Mouse (Mus musculus) testis, adult 2 months (tissue): Measurements from ENCODE around the gene Gpha2. TPM values are rescaled to one million over a fixed set of nuclear protein-coding genes. Genes with fewer than 3 reads are reported as not detected.

Source experiments
- H3K27ac ChIP-seq: fragments of 200-500 bp; 2 replicates; pipeline ENCODE4 v1.5.1; 2012; ENCODE audit warnings: low read depth, low read length; ENCODE audit not compliant: control insufficient read depth, insufficient read depth
- H3K27me3 ChIP-seq: fragments of 200-500 bp; 2 replicates; pipeline ENCODE4 v1.6.1; 2012; ENCODE audit warnings: mild to moderate bottlenecking, low read length, moderate library complexity; ENCODE audit not compliant: control insufficient read depth, insufficient read depth
- H3K36me3 ChIP-seq: fragments of 200-500 bp; 2 replicates; pipeline ENCODE4 v1.6.1; 2012; ENCODE audit warnings: mild to moderate bottlenecking, low read length; ENCODE audit not compliant: control insufficient read depth, insufficient read depth
- H3K4me1 ChIP-seq: fragments of 200-500 bp; 2 replicates; pipeline ENCODE4 v1.6.1; 2012; ENCODE audit warnings: low read length; ENCODE audit not compliant: control insufficient read depth, insufficient read depth
- H3K4me3 ChIP-seq: fragments of 200-500 bp; 2 replicates; pipeline ENCODE4 v1.5.1; 2012; ENCODE audit warnings: low read depth, mild to moderate bottlenecking, low read length, moderate library complexity, mixed read lengths; ENCODE audit not compliant: control insufficient read depth
- CTCF ChIP-seq: fragments of 200-500 bp; IDR thresholded peaks from 2 replicates; pipeline ENCODE4 v1.5.1; 2012; ENCODE audit warnings: low read depth, mild to moderate bottlenecking, inconsistent platforms, low read length, moderate library complexity; ENCODE audit not compliant: control insufficient read depth, insufficient read depth, insufficient replicate concordance
- POLR2A ChIP-seq: fragments of 200-500 bp; IDR thresholded peaks from 2 replicates; pipeline ENCODE4 v1.6.1; 2012; ENCODE audit warnings: low read depth, mild to moderate bottlenecking, inconsistent platforms, low read length, moderate library complexity; ENCODE audit not compliant: control insufficient read depth
- polyA plus RNA-seq: library from polyadenylated mRNA; depleted of rRNA; stranded (reverse); fragments of >200 nt; gene quantifications from 2 replicates; pipeline ENCODE4 v1.2.3, GENCODE M21; 2012

Gene Gpha2
- polyA plus RNA-seq, 1 experiment: 3.8 TPM

DNA sequence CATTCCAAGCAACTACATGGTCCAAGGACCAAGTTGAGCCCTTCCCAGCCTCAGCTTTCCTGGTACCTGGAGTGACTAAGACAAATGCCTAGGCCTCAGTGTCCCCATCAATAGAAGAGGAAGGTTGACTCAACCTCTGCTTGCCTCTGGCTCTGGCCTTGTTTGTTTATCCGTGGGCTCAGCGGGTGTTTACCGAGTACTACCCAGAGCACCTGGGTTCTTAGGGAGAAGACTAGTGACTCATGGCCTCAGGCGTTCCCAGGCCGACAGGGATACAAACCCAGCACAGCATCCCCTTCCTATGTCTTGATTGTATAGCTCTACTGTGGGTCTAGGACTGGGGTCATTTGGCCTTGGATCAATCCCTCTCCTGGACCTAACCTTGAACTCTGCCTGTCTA lies 17.0 kb downstream of the Gpha2 start:
- TF ChIP-seq CTCF (no peak), POLR2A (no peak)
- Histone ChIP-seq H3K4me3 (no peak overlapping the region), H3K27me3 (no peaks in the 10 kb centered on the region), H3K36me3 (no peaks in the 10 kb centered on the region; the same call in none of the 2 replicates), H3K27ac (no peak overlapping the region), H3K4me1 (peaks cover 13% of the 10 kb centered on the region)

DNA sequence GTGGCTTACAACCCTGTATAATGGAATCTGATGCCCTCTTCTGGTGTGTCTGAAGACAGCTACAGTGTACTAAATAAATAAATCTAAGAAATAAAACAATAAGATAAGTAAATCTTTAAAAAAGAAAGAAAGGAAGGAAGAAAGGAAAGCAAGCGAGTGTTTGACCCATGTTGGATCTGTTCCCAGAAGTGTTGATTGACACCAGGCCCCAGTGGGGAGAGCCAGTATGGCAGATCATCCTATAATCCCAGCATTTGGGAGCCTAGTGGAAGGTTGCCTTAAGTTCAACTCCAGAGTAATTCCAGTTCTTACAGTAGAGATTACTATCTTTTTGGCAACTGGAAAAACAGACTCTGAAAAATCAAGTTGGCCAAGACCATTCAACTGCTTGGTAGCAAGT lies 19.6 kb downstream of the Gpha2 start:
- no peak for TF ChIP-seq CTCF
- TF ChIP-seq POLR2A: no peak
- peaks cover 11% of the 10 kb centered on the region for H3K4me1 ChIP-seq
- H3K27me3 ChIP-seq: no peaks in the 10 kb centered on the region
- peaks cover 3% of the 10 kb centered on the region for H3K36me3 ChIP-seq
- no peak overlapping the region for H3K4me3 ChIP-seq
- no peak overlapping the region for H3K27ac ChIP-seq

DNA sequence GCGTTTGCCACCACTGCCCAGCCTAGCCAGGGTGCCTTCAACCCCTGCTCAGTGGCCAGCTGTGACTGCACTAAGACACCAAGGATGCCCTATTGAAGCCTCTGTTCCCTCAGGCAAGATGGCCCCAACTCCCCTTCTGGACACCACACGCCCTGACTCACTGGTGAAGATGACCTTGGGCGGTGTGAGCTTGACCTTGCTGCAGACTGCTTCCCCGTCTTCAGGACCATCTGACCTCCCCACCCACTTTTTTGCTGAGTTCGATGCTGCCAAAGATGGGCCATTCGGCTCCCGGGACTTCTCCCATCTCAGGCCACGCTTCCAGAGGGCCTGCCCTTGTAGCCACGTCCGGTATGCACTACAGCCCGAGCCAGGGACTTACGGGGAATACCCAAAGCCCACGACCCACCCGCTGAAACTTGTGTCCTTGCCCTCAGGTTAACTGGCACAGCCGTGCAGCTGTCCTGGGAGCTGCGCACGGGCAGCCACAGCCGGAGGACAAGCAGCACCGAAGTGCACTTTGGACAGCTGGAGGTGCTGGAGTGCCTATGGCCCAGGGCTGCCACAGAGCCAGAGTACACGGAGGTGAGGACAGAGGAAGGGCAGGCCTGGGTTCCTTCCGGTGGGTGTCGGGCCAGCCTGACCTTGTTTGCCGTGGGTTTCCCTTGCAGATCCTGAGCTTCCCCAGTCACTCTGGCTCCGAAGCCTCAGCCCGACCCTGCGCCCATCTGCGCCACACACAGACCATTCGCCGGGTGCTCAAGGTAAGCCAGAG lies 21.5 kb downstream of the Gpha2 start:
- H3K27me3 ChIP-seq: no peaks in the 10 kb centered on the region
- peaks cover 5% of the 10 kb centered on the region for H3K36me3 ChIP-seq
- H3K27ac ChIP-seq: no peak overlapping the region
- no peak for TF ChIP-seq CTCF
- TF ChIP-seq POLR2A: no peak
- no peak overlapping the region for H3K4me3 ChIP-seq
- H3K4me1 ChIP-seq: peaks cover 4% of the 10 kb centered on the region

DNA sequence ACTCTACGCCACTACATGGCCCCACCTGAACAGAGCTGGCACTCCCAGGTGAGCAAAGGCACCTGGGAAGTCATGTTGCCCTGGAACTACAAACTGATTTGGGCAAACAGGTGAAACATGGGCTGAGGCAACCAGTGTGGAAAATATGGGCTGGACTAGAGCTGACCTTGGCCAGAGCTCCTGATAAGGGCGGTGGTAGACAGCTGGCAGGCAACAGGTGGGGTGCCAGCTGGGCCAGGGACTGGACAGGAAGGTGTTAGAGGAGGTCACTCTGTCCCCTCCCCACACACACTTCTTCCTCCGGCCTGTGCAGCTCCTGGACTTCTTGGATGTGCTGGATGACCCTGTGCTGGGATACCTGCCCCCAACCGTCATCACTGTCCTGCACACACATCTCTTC lies 26.8 kb downstream of the Gpha2 start:
- Histone ChIP-seq H3K4me3 (no peak overlapping the region), H3K4me1 (no peaks in the 10 kb centered on the region)

DNA sequence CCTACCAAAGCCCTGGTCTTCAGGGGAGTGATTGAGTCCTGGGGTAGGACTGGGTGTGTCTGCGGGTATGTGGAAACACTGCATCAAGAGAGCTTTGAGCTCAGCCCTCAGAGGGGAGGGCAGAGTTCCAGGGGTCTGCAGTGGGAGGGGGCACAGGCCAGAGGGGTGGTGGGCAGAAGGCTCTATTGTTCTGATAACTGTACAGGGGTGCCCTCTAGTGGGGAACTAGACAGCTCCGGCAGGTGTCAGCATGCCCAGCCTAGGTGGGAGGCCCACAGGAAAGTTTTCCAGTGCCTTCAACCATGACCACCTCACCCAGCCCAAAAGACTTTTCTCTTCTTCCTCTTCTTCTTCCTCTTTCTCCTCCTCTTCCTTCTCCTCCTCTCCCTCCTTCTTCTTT lies 34.2 kb downstream of the Gpha2 start:
- TF ChIP-seq CTCF: no peak; the same call in 1 of the 2 replicates
- TF ChIP-seq POLR2A: no peak

More for the DNA sequence above, 26.8 kb downstream of the Gpha2 start:
- Histone ChIP-seq H3K27ac (no peak overlapping the region), H3K36me3 (peaks cover 10% of the 10 kb centered on the region), H3K27me3 (no peaks in the 10 kb centered on the region)
- TF ChIP-seq POLR2A: no peak
- no peak for TF ChIP-seq CTCF

DNA sequence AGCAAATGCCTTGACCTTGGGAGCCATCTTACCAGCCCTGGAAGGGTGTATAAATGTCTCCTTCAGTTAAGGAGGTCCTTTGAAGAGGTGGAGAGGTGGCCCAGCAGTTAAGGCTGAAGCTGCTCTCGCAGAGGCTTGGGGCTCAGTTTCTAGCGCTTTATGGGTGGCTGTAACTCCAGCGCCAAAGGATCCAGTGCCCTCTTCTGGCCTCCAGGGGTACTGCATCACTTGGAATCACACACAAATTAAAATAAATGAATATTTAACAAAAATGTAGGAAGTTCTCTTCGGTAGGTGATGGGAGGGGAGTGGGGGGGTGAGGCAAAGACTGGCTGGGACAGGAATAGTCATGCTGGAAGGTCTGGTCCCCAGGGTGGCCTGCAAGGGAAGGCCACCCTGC lies 34.8 kb downstream of the Gpha2 start:
- H3K27ac ChIP-seq: no peak overlapping the region
- no peaks in the 10 kb centered on the region for H3K4me1 ChIP-seq
- H3K27me3 ChIP-seq: no peaks in the 10 kb centered on the region
- H3K36me3 ChIP-seq: peaks cover 4% of the 10 kb centered on the region
- TF ChIP-seq CTCF (peak; percentile 51; the same call in 1 of the 2 replicates), POLR2A (no peak)
- no peak overlapping the region for H3K4me3 ChIP-seq

More for the DNA sequence above, 34.2 kb downstream of the Gpha2 start:
- Histone ChIP-seq H3K4me1 (no peaks in the 10 kb centered on the region), H3K36me3 (peaks cover 4% of the 10 kb centered on the region), H3K27me3 (no peaks in the 10 kb centered on the region), H3K27ac (no peak overlapping the region), H3K4me3 (no peak overlapping the region)

DNA sequence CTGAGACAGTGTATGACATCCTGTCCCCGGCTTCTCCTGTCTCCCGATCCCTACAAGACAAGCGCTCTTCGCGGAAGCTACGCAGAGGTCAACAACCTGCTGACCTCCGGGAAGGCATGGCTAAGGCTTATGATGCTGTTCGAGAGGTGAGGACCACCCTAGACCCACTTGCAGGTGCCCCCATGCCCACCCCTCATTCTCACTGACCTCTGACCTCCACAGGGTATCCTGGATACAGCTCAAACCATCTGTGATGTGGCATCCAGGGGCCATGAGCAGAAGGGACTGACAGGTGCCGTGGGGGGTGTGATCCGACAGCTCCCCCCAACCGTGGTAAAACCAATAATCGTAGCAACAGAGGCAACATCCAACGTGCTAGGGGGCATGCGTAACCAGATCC lies 35.2 kb downstream of the Gpha2 start:
- Histone ChIP-seq H3K36me3 (peaks cover 2% of the 10 kb centered on the region; the same call in 1 of the 2 replicates), H3K4me3 (no peak overlapping the region), H3K4me1 (no peaks in the 10 kb centered on the region), H3K27me3 (no peaks in the 10 kb centered on the region), H3K27ac (no peak overlapping the region)
- TF ChIP-seq CTCF: no peak
- no peak for TF ChIP-seq POLR2A
